Mouse (Mus musculus): ENCODE data around the gene Sh3glb1.
"Not testable (repeated sequence)": the region's sequence is repeated elsewhere in the genome, so short reads cannot be mapped to it uniquely, and the experiment has no call there.

Gene Sh3glb1

GRCm38 (mm10) chr3:144719901-144720747 lies at the start of gene Sh3glb1:
Sh3glb1 (minus strand) TSS chr3:144720335.
- in situ Hi-C loops (cut with MboI; ENCODE audit: unreplicated experiment in 2 of 2), result loop anchor here (5.0 to 25.0 kb wide), 9 partner anchors 103 to 1833 kb away; partner anchors contain the start of genes Rpf1 (in 2 of the 2), 2410004B18Rik (in 1 of the 2), Bcl10 (in 1 of the 2) and Hs2st1 (in 1 of the 2)

DNA sequence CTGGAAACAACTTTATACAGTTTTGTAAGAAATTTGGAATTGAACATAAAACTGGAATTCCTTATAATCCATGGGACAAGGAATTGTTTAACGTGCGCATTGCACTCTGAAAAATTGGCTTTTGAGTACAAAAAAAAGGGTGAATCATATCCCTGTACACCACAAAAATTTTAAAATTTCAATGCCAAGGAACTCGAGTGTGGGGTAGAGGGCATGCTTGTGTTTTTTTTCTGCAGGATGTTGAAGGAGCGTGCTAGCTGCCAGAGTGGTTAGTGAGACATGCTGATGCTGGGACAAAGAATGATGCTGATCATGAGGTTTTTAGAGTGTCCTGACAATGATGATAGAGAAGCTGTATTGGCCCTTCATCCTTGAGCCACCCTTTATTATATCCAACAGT lies 45.0 kb upstream of the Sh3glb1 start:
- in situ Hi-C loops (cut with MboI; ENCODE audit: unreplicated experiment in 2 of 2), result no loop called here

DNA sequence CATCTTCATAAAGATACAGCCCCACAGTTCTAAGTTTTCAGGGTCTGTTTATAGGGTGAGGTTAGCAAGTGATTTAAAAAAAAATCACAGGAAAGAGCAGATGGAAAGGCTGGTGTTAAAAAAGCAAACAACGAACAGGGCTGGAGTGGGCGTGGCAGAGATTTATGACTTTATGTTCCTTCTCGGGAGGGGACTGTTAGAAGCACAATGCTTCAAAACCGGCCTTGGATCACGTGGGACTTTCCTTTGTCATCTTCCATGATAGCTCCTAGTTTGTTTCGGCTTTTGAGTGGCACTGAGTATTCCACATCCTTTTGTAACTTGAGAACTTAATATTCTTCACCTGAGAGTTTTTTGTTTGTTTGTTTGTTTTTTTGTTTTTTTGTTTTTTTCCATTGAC lies 41.3 kb upstream of the Sh3glb1 start:
- in situ Hi-C loops (cut with MboI; ENCODE audit: unreplicated experiment in 2 of 2), result no loop called here

DNA sequence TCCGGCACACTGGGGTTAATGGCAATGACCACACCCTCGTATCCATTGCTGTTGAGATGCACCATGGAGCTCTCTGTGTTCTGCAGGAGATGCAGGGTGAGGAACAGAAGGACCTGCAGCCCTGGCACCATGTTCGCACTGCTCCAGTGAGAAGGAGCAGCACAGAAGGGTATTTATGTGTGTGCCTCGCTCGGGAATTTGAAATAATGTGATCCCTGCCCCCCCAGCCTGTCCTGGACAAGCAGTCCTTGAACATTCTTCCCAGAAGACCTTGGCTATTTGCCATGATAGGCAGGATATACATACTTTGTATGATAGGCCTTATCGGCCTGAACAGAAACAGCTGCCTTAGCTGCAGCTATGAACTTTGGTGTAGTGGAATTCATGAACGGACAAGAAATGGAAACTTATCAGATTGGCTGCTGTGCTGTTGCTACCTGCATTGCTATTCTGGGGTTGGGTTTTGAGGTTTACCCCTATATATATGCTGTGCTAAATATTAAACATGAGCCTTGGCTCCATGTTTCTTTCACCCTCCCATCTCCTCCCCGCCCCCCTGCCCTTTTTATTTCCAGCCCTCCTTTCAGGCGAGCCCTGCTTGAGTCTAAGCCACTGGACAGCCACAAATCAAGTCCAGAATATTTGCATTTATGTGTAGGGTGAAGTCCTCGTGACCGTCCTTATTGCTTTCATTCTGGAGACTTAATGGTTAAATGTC lies 40.6 kb upstream of the Sh3glb1 start, which contains the start of gene Clca3a1:
Gene Clca3a1, minus strand, starts transcription at position 386 of the 718 bp plus-strand sequence.
- in situ Hi-C loops (cut with MboI; ENCODE audit: unreplicated experiment in 2 of 2), result no loop called here

DNA sequence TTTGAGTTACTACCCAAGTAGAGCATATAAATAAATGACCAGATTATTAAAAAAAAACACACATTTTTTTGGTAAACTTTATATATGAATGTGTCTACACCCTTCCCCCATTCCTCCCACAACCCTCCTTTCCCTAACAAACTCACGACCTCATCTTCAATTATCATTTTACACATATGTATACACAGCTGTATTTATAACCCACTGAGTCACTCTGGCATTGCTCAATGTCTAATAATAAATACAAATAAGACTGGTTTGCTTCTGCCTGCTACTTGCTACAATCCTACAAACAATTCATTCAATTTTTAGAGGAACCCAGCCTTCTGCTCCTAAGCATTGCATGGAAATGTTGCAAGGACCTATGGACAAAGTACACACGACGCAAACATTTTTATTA lies 39.6 kb upstream of the Sh3glb1 start:
- in situ Hi-C loops (cut with MboI; ENCODE audit: unreplicated experiment in 2 of 2), result no loop called here

- in situ Hi-C loops (cut with MboI; ENCODE audit: unreplicated experiment in 2 of 2), result not testable (repeated sequence)
Observed at GRCm38 (mm10) chr3:144756103-144756502, 36.0 kb upstream of the Sh3glb1 start.

DNA sequence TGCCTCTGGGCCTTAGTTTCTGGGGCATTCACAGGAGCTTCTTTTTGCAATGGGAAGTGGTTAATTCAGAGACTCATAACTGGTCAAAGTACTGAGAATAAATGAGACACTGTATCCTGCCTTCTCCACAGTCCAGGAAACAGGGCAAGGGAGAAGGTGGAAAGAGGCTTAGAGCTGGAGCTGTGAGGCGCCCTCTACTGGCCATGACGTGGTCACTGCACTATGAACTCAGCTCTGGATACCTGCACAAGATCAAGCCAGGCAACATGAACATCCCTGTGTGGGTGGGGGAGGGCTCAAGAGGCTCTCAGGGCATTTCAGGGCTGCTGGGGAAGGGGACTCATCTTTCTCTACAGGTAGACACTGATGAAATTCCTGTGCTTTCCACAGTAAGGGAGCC lies 33.0 kb upstream of the Sh3glb1 start:
- in situ Hi-C loops (cut with MboI; ENCODE audit: unreplicated experiment in 2 of 2), result no loop called here

DNA sequence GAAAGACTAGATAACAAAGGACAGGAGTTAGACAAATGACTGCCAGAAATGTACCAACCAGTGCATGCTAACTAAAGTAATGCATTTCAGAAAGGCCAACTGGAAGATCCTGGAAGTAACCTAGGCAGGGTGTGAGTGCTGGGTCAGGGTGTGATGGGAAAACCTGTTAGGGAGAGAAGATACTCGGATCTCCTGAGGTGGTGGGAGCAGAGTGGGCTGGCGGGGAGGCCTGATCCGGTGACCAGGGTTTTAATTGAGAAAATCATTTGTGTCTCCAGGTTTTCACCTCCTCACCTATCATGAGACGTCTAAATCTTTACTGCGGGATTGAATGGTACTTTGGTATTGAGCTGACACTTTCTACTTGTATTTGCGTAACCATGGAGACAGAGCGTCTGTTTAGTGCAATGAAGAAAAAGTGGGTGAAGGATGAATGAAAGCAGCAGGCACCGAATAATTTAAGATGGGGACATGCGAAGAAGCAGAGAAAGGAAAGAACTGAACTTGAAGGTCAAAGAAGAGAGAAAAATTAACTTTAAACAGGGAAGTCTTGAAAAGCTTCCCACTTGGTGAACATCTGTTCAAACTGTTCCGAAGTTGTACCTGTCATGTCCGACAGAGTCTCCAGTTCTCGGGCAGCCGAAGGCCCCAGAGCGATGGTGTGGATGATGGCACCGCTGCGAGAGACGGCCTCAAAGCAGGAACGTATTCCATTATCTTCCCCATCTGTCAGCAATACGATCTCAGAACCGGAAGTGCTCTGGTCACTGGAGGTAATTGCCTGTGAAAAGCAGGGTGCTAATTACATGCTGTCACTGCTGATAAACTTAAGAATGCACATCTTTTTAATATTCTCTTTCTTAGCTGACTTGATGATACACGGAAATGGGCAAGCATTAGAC lies 29.2 kb upstream of the Sh3glb1 start:
- in situ Hi-C loops (cut with MboI; ENCODE audit: unreplicated experiment in 2 of 2), result not testable (repeated sequence)

GRCm38 (mm10) chr3:144747706-144748105 lies 27.6 kb upstream of the Sh3glb1 start:
- in situ Hi-C loops (cut with MboI; ENCODE audit: unreplicated experiment in 2 of 2), result not testable (repeated sequence)

DNA sequence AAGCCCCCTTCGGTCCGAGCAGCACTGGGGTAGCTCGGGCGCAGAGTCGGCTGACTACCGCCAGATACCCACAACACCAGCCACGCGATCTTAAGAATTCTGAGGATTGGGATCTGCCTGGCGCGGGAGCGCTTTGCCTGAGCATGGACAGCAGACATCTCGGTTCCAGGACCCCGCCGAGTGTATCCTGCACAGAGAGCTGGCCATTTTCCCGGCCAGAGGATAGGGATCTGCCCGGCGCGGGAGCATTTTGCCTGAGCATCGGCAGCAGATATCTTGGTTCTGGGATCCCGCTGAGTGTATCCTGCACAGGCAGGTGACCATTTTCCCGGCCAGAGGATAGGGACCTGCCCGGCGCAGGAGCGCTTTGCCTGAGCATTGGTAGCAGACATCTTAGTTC lies 18.3 kb upstream of the Sh3glb1 start:
- in situ Hi-C loops (cut with MboI; ENCODE audit: unreplicated experiment in 2 of 2), result not testable (repeated sequence)

DNA sequence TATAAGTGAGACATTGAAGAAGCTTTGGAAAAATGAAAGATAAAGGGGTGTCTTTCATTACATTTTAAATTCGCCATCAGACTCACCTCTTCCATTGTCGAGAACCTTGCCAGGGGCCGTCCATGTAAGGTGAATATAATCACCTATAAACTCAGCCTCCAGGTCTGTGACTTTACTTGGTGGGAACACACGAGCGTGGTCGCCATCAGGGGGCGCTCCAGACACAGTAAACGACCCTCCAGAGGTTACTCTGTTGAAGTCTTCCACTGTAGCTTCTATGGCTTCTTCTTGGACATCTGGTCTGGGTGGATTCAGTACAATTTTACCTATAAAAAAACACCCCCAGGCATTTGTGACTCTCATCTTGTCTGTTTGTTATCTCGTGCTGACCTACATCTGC lies 16.7 kb upstream of the Sh3glb1 start:
- in situ Hi-C loops (cut with MboI; ENCODE audit: unreplicated experiment in 2 of 2), result no loop called here

GRCm38 (mm10) chr3:144723455-144723854 lies 3.3 kb upstream of the Sh3glb1 start:
- in situ Hi-C loops (cut with MboI; ENCODE audit: unreplicated experiment in 2 of 2), result loop anchor here (5.0 to 25.0 kb wide), 6 partner anchors 106 to 1836 kb away; partner anchors contain the start of genes Rpf1 (in 2 of the 2), Bcl10 (in 1 of the 2) and Pkn2 (in 1 of the 2)

DNA sequence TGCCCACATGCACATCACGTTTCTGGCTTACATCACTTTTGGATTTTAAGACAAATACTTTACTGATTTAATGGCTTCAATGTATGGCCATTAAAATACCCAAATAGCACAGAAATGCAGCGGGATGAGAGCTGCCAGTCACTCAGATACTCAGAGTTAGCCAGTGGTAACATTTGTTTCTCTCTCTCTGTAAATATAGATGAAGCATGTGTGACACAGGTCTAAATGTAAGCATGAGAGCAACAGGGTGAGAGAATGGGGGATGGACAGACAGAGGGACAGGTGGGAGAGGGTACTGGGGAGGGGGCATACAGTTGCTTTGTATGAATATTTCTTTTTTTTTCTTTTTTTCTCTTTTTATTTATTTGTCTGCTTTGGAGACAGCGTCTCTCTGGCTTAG lies 2.4 kb upstream of the Sh3glb1 start:
- in situ Hi-C loops (cut with MboI; ENCODE audit: unreplicated experiment in 2 of 2), result loop anchor here (5.0 to 25.0 kb wide), 6 partner anchors 105 to 1835 kb away; partner anchors contain the start of genes Rpf1 (in 2 of the 2), Bcl10 (in 1 of the 2) and Pkn2 (in 1 of the 2)

DNA sequence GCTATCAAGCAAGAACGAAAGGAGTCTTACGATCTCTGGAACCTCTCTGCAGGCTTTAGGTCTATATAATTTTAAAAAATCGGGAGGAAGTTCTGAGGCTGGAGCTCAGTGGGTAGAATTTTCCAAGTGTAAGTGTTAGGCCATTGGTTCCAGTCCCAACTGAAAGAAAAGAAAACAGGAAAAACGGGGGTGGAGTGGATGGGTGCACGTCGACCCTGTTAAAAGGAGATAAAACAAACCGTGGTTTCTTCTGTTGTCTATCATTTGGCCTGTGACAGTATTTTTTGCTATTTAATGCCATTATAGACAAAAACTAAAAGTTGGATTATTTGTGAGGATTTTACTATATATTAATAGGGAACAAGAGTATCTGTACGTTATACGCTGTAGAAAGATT lies 1.7 kb upstream of the Sh3glb1 start:
- in situ Hi-C loops (cut with MboI; ENCODE audit: unreplicated experiment in 2 of 2), result loop anchor here (5.0 to 25.0 kb wide), 6 partner anchors 105 to 1835 kb away; partner anchors contain the start of genes Rpf1 (in 2 of the 2), Bcl10 (in 1 of the 2) and Pkn2 (in 1 of the 2)

DNA sequence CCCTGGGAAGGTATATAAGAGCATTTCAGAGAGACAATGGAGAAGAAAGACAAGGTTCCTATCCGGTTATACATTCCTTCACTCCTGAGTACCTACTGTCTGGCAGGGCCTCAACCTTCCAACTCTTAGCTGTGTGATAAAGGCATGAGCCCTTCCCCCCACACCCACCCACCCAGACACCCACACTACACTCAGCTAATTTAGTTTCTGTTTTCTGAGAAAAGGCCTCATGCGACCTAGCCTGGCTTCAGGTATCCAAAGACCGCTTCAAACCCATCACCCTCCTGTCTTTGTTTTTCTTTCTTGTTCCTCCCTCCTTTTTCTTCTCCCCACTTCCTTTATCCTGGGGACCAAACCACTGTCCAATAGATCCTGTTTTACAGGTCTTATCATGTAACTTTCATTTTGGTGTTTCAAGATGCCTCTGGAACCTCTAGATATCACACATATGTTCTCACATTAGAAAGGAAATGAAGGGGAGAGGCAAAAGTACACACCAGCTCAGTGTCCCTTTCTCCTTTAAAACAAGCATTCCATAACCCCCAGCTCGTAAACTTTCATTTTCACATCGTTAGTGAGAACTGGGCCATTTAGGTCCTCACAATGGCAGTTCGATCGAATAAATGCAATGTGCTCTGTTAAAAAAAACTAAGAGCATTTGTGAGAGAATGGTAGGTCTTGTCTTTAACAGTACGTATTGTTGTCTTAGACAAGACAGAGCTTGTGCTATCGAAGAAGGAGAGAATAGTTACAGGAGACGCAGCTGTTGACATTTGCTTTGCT lies 1.1 kb upstream of the Sh3glb1 start:
- in situ Hi-C loops (cut with MboI; ENCODE audit: unreplicated experiment in 2 of 2), result loop anchor here (5.0 to 25.0 kb wide), 6 partner anchors 104 to 1834 kb away; partner anchors contain the start of genes Rpf1 (in 2 of the 2), Bcl10 (in 1 of the 2) and Pkn2 (in 1 of the 2)

- in situ Hi-C loops (cut with MboI; ENCODE audit: unreplicated experiment in 2 of 2), result loop anchor here (10.0 to 25.0 kb wide), 6 partner anchors 144 to 1832 kb away; partner anchors contain the start of genes Rpf1 (in 2 of the 2), 2410004B18Rik (in 1 of the 2), Bcl10 (in 1 of the 2) and Hs2st1 (in 1 of the 2)
Observed at GRCm38 (mm10) chr3:144719088-144719900, 841 bp downstream of the Sh3glb1 start.

- in situ Hi-C loops (cut with MboI; ENCODE audit: unreplicated experiment in 2 of 2), result loop anchor here (10.0 to 25.0 kb wide), 6 partner anchors 144 to 1831 kb away; partner anchors contain the start of genes Rpf1 (in 2 of the 2), 2410004B18Rik (in 1 of the 2), Bcl10 (in 1 of the 2) and Hs2st1 (in 1 of the 2)
Observed at GRCm38 (mm10) chr3:144718706-144719087, 1.4 kb downstream of the Sh3glb1 start.

GRCm38 (mm10) chr3:144717835-144718234 lies 2.3 kb downstream of the Sh3glb1 start:
- in situ Hi-C loops (cut with MboI; ENCODE audit: unreplicated experiment in 2 of 2), result loop anchor here (10.0 to 25.0 kb wide), 6 partner anchors 143 to 1831 kb away; partner anchors contain the start of genes Rpf1 (in 2 of the 2), 2410004B18Rik (in 1 of the 2), Bcl10 (in 1 of the 2) and Hs2st1 (in 1 of the 2)

All from v-Abl transformed pro-B cells (cell line).